Comparison of ENCODE assay signal across 12 mouse cellular contexts in genomic region chr3:87949266-87949954, GRCm38 (mm10). TPM values are rescaled to one million over a fixed set of nuclear protein-coding genes. Genes with fewer than 3 reads are reported as not detected.
A peak's percentile ranks its signal among the peaks of the same experiment; 100 is the strongest.
DNase-seq lines count a peak whose midpoint lies in the region; ATAC-seq and TF ChIP-seq lines count a peak whose summit lies in the region.
"Had no signal": no experiment of that assay in that cellular context is flagged by ENCODE, and none has a peak within 500 bp of the region (broad histone marks: within the 10 kb centered on the region; RNA-seq: fewer than 3 reads in every experiment).

No protein-coding gene starts in this region.

- peak overlapping the region; percentile 60; the same call in 1 of the 2 replicates for H3K27ac ChIP-seq in kidney, embryonic 15.5 days
- peak overlapping the region; percentile 73 for H3K27ac ChIP-seq in embryonic fibroblast, embryonic 13.5 days (ENCODE audit: insufficient read depth, low read length)
- peak overlapping the region; percentile 96 for H3K27ac ChIP-seq in limb, embryonic 12.5 days
- peak overlapping the region; percentile 9; the same call in 1 of the 2 replicates for H3K27ac ChIP-seq in olfactory bulb, adult 2 months (ENCODE audit: insufficient read depth, low read depth, low read length)

- peak overlapping the region; percentile 65 for H3K4me2 ChIP-seq in kidney, embryonic 15.5 days
- H3K4me2 ChIP-seq in limb, embryonic 12.5 days, result peak overlapping the region; percentile 82

- no peak for ATAC-seq in kidney, embryonic 15.5 days (replicated peaks; ENCODE audit: low FRiP score)
- peak; percentile 39 for ATAC-seq in limb, embryonic 12.5 days (ENCODE audit: insufficient number of reproducible peaks, insufficient read depth, low FRiP score, low TSS enrichment, low read depth)

- H3K36me3 ChIP-seq in kidney, embryonic 15.5 days, result 0 out of 2 replicates have a peak, but pooled peaks cover 3% of the 10 kb centered on the region
- H3K36me3 ChIP-seq in limb, embryonic 12.5 days, result peaks cover 28% of the 10 kb centered on the region

- H3K4me1 ChIP-seq in kidney, embryonic 15.5 days, result peaks cover 88% of the 10 kb centered on the region
- peaks cover 32% of the 10 kb centered on the region for H3K4me1 ChIP-seq in embryonic fibroblast, embryonic 13.5 days (ENCODE audit: control insufficient read depth, insufficient read depth, low read length)
- peaks cover 76% of the 10 kb centered on the region for H3K4me1 ChIP-seq in limb, embryonic 12.5 days (replicated peaks)
- H3K4me1 ChIP-seq in olfactory bulb, adult 2 months (ENCODE audit: control insufficient read depth, insufficient read depth, low read length), result peaks cover 58% of the 10 kb centered on the region

- peak overlapping the region; percentile 40; the same call in 1 of the 2 replicates for H3K9ac ChIP-seq in kidney, embryonic 15.5 days
- peak overlapping the region; percentile 78 for H3K9ac ChIP-seq in limb, embryonic 12.5 days (replicated peaks)

- whole genome bisulfite sequencing in kidney, embryonic 15.5 days, result 9% methylated on average over 16 of the region's 16 CpGs
- WGBS in limb, embryonic 12.5 days, result under 1% methylated on average over 16 of the region's 16 CpGs
- WGBS in olfactory bulb, adult 2 months, result 39% methylated on average over 16 of the region's 16 CpGs

- peak overlapping the region; percentile 43 for H3K4me3 ChIP-seq in kidney, embryonic 15.5 days (replicated peaks)
- H3K4me3 ChIP-seq in embryonic fibroblast, embryonic 13.5 days (ENCODE audit: insufficient read depth, low read length), result peak overlapping the region; percentile 28
- peak overlapping the region; percentile 68 for H3K4me3 ChIP-seq in limb, embryonic 12.5 days (replicated peaks)
- 0 out of 2 replicates have a peak overlapping the region, but pooled peaks have one; percentile 15 for H3K4me3 ChIP-seq in olfactory bulb, adult 2 months (ENCODE audit: insufficient read depth, low read depth, low read length)
- H3K4me3 ChIP-seq: erythroblast, embryonic 14.5 days had no signal

- no peak for TF ChIP-seq CTCF in embryonic fibroblast, embryonic 13.5 days (IDR thresholded peaks at IDR 0.05; ENCODE audit: borderline replicate concordance, insufficient read depth, low read length)
- no peak for TF ChIP-seq CTCF in olfactory bulb, adult 2 months (IDR thresholded peaks at IDR 0.05; ENCODE audit: insufficient read depth, low read depth, low read length)

- DNase-seq in kidney, adult 9 months, result no peak
- no peak for DNase-seq in right cerebral cortex, adult 2 months (ENCODE audit: low spot score in 2 of 2)
- no peak for DNase-seq in cerebellum, postnatal 10 days
- no peak for DNase-seq in urinary bladder, postnatal 14 days (ENCODE audit: low spot score)
- DNase-seq: kidney, postnatal 36 days; lung, adult 2 months; right cerebral cortex, postnatal 14 days had no signal

- H3K9me3 ChIP-seq in kidney, embryonic 15.5 days (replicated peaks), result no peaks in the 10 kb centered on the region
- H3K9me3 ChIP-seq in limb, embryonic 12.5 days, result no peaks in the 10 kb centered on the region

- peak; percentile 21; the same call in 1 of the 2 replicates for TF ChIP-seq POLR2A in embryonic fibroblast, embryonic 13.5 days (IDR thresholded peaks at IDR 0.05; ENCODE audit: low read depth, low read length)
- TF ChIP-seq POLR2A in olfactory bulb, adult 2 months (IDR thresholded peaks at IDR 0.05; ENCODE audit: insufficient read depth, low read depth, low read length), result no peak

- H3K27me3 ChIP-seq in kidney, embryonic 15.5 days, result peaks cover 26% of the 10 kb centered on the region
- H3K27me3 ChIP-seq in limb, embryonic 12.5 days, result no peaks in the 10 kb centered on the region

RNA-seq across cellular contexts. Expression of gene Crabp2, which starts 0.9 kb away (rescaled TPM):
- polyA plus RNA-seq in kidney, embryonic 15.5 days (2015; fragmentation: Nextera tagmentation; extraction: Ambion mirVana), result 81.1 and 82.3 TPM in 2 replicates
- 80.0 and 99.8 TPM in 2 replicates for polyA plus RNA-seq in embryonic fibroblast, embryonic 13.5 days (2011; ENCODE audit: insufficient read length, low read depth, missing spikeins)
- polyA plus RNA-seq in limb, embryonic 12.5 days (2016; fragmentation: Nextera tagmentation; extraction: Ambion mirVana), result 614 and 667 TPM in 2 replicates
- not detected in 2 replicates for polyA plus RNA-seq in olfactory bulb, adult 2 months (2012; ENCODE audit: insufficient read depth, insufficient read length, low replicate concordance, missing spikeins)
- polyA plus RNA-seq: erythroblast, embryonic 14.5 days had no signal

RNA-seq across cellular contexts. Expression of gene Rrnad1, which starts 18.9 kb away (rescaled TPM):
- 17.7 and 23.0 TPM in 2 replicates for polyA plus RNA-seq in kidney, embryonic 15.5 days (2015; fragmentation: Nextera tagmentation; extraction: Ambion mirVana)
- 11.4 and 12.0 TPM in 2 replicates for polyA plus RNA-seq in embryonic fibroblast, embryonic 13.5 days (2011; ENCODE audit: insufficient read length, low read depth, missing spikeins)
- polyA plus RNA-seq in limb, embryonic 12.5 days (2016; fragmentation: Nextera tagmentation; extraction: Ambion mirVana), result 22.4 and 26.5 TPM in 2 replicates
- not detected in 2 replicates for polyA plus RNA-seq in olfactory bulb, adult 2 months (2012; ENCODE audit: insufficient read depth, insufficient read length, low replicate concordance, missing spikeins)

RNA-seq across cellular contexts. Expression of gene Isg20l2, which starts 19.3 kb away (rescaled TPM):
- 62.5 and 64.3 TPM in 2 replicates for polyA plus RNA-seq in kidney, embryonic 15.5 days (2015; fragmentation: Nextera tagmentation; extraction: Ambion mirVana)
- polyA plus RNA-seq in embryonic fibroblast, embryonic 13.5 days (2011; ENCODE audit: insufficient read length, low read depth, missing spikeins), result 41.6 and 54.7 TPM in 2 replicates
- polyA plus RNA-seq in limb, embryonic 12.5 days (2016; fragmentation: Nextera tagmentation; extraction: Ambion mirVana), result 83.2 and 86.4 TPM in 2 replicates
- polyA plus RNA-seq in olfactory bulb, adult 2 months (2012; ENCODE audit: insufficient read depth, insufficient read length, low replicate concordance, missing spikeins), result not detected in 2 replicates

RNA-seq across cellular contexts. Expression of gene Nes, which starts 21.5 kb away (rescaled TPM):
- polyA plus RNA-seq in kidney, embryonic 15.5 days (2015; fragmentation: Nextera tagmentation; extraction: Ambion mirVana), result 31.1 and 34.6 TPM in 2 replicates
- polyA plus RNA-seq in embryonic fibroblast, embryonic 13.5 days (2011; ENCODE audit: insufficient read length, low read depth, missing spikeins), result 25.7 and 71.2 TPM in 2 replicates
- 29.4 and 32.5 TPM in 2 replicates for polyA plus RNA-seq in limb, embryonic 12.5 days (2016; fragmentation: Nextera tagmentation; extraction: Ambion mirVana)
- not detected in 2 replicates for polyA plus RNA-seq in olfactory bulb, adult 2 months (2012; ENCODE audit: insufficient read depth, insufficient read length, low replicate concordance, missing spikeins)
- polyA plus RNA-seq: erythroblast, embryonic 14.5 days had no signal

RNA-seq across cellular contexts. Expression of gene Mrpl24, which starts 30.1 kb away (rescaled TPM):
- 85.4 TPM in 2 replicates for polyA plus RNA-seq in kidney, embryonic 15.5 days (2015; fragmentation: Nextera tagmentation; extraction: Ambion mirVana)
- 130 and 167 TPM in 2 replicates for polyA plus RNA-seq in embryonic fibroblast, embryonic 13.5 days (2011; ENCODE audit: insufficient read length, low read depth, missing spikeins)
- 80.4 and 85.9 TPM in 2 replicates for polyA plus RNA-seq in limb, embryonic 12.5 days (2016; fragmentation: Nextera tagmentation; extraction: Ambion mirVana)
- polyA plus RNA-seq in olfactory bulb, adult 2 months (2012; ENCODE audit: insufficient read depth, insufficient read length, low replicate concordance, missing spikeins), result not detected in 2 replicates

Comparison
In these comparisons a context has a peak if more than half of its experiments do, and no peak if none do; other contexts are left out.
1. H3K27ac ChIP-seq: peak in every context shown above with its lines; median percentile 96 in limb, embryonic 12.5 days; 73 in embryonic fibroblast, embryonic 13.5 days; 60 in kidney, embryonic 15.5 days; 9 in olfactory bulb, adult 2 months.
2. H3K4me3 ChIP-seq: peak in every context shown above with its lines; median percentile 68 in limb, embryonic 12.5 days; 43 in kidney, embryonic 15.5 days; 28 in embryonic fibroblast, embryonic 13.5 days; 15 in olfactory bulb, adult 2 months.
3. RNA of gene Crabp2, which starts 0.9 kb away (polyA plus RNA-seq): 614 to 667 TPM in limb, embryonic 12.5 days, 80.0 to 99.8 TPM in embryonic fibroblast, embryonic 13.5 days and 81.1 to 82.3 TPM in kidney, embryonic 15.5 days; not detected in olfactory bulb, adult 2 months; every median in the first group is over 10 times any median in the second.